Mouse (Mus musculus) myocyte (in vitro differentiated cells): ENCODE results near the gene Wnk4. TPM values are rescaled to one million over a fixed set of nuclear protein-coding genes. Genes with fewer than 3 reads are reported as not detected.

Experiments used
- H3K27me3 ChIP-seq: one replicate; pipeline ENCODE4 v1.6.1; 2011; ENCODE audit not compliant: control insufficient read depth, insufficient read depth, insufficient read length
- H3K36me3 ChIP-seq: one replicate; pipeline ENCODE4 v1.6.1; 2011; ENCODE audit not compliant: control insufficient read depth, insufficient read depth
- H3K4me2 ChIP-seq: one replicate; pipeline ENCODE4 v1.6.1; 2011; ENCODE audit warnings: low read depth, control low read depth
- H3K4me3 ChIP-seq: one replicate; pipeline ENCODE4 v1.5.1; 2011; ENCODE audit warnings: mild to moderate bottlenecking, control low read depth, moderate library complexity
- H3K79me2 ChIP-seq: one replicate; pipeline ENCODE4 v1.6.1; 2011; ENCODE audit not compliant: control insufficient read depth, insufficient read depth
- H3ac ChIP-seq: one replicate; pipeline ENCODE4 v1.6.1; 2011; ENCODE audit not compliant: control insufficient read depth, insufficient read length
- CEBPB ChIP-seq: IDR thresholded peaks from 2 replicates; pipeline ENCODE4 v1.6.1; 2011; ENCODE audit warnings: mild to moderate bottlenecking, moderate library complexity; ENCODE audit not compliant: poor library complexity, insufficient read depth, severe bottlenecking
- E2F4 ChIP-seq: IDR thresholded peaks from one replicate; pipeline ENCODE4 v1.6.1; 2011; ENCODE audit warnings: mild to moderate bottlenecking, control low read depth, moderate library complexity; ENCODE audit not compliant: insufficient read depth
- MAX ChIP-seq: IDR thresholded peaks from one replicate; pipeline ENCODE4 v1.6.1; 2011; ENCODE audit warnings: low read depth, mild to moderate bottlenecking, control low read depth
- MYOD1 ChIP-seq, 3 experiments: IDR thresholded peaks; one replicate each; pipeline ENCODE4 v1.6.1; 2011; ENCODE audit warnings: control low read depth in 2 of 3, low read depth in 2 of 3, mild to moderate bottlenecking in 2 of 3, moderate library complexity in 1 of 3; ENCODE audit not compliant: insufficient read length in 2 of 3, control insufficient read depth in 1 of 3
- MYOG ChIP-seq, 3 experiments: IDR thresholded peaks; one replicate each; pipeline ENCODE4 v1.6.1; 2011; ENCODE audit warnings: control low read depth in 2 of 3, low read depth in 2 of 3, mild to moderate bottlenecking in 2 of 3; ENCODE audit not compliant: insufficient read length in 2 of 3, control insufficient read depth in 1 of 3, insufficient read depth in 1 of 3
- POLR2A ChIP-seq: IDR thresholded peaks from one replicate; pipeline ENCODE4 v1.6.1; 2011; ENCODE audit warnings: low read depth, mild to moderate bottlenecking, control low read depth, moderate library complexity; ENCODE audit not compliant: insufficient read length
- POLR2AphosphoS2 ChIP-seq: IDR thresholded peaks from one replicate; pipeline ENCODE4 v1.6.1; 2011; ENCODE audit warnings: low read depth, control low read depth; ENCODE audit not compliant: insufficient read length
- REST ChIP-seq: IDR thresholded peaks from one replicate; pipeline ENCODE4 v1.6.1; 2011; ENCODE audit warnings: mild to moderate bottlenecking, control low read depth, moderate library complexity; ENCODE audit not compliant: insufficient read depth, insufficient read length
- SRF ChIP-seq: IDR thresholded peaks from one replicate; pipeline ENCODE4 v1.6.1; 2011; ENCODE audit warnings: low read depth; ENCODE audit not compliant: control insufficient read depth, insufficient read length
- TCF12 ChIP-seq: IDR thresholded peaks from one replicate; pipeline ENCODE4 v1.6.1; 2011; ENCODE audit warnings: mild to moderate bottlenecking, control low read depth; ENCODE audit not compliant: poor library complexity, insufficient read depth, severe bottlenecking
- TCF3 ChIP-seq: IDR thresholded peaks from one replicate; pipeline ENCODE4 v1.6.1; 2011; ENCODE audit warnings: low read depth, control low read depth; ENCODE audit not compliant: insufficient read length
- USF1 ChIP-seq: IDR thresholded peaks from one replicate; pipeline ENCODE4 v1.6.1; 2011; ENCODE audit warnings: low read depth, mild to moderate bottlenecking, control low read depth, moderate library complexity
- polyA plus RNA-seq: library from polyadenylated mRNA; unstranded; fragments of >200 nt; fragmentation: generic; extraction: Trizol; gene quantifications from one replicate; pipeline ENCODE4 v1.2.1, GENCODE M21; 2012; ENCODE audit warnings: missing spikeins

Wnk4 gene
- polyA plus RNA-seq, 1 experiment: 0.19 TPM

- Histone ChIP-seq H3K79me2 (no peaks in the 10 kb centered on the region), H3ac (no peak overlapping the region), H3K36me3 (no peaks in the 10 kb centered on the region), H3K27me3 (no peaks in the 10 kb centered on the region), H3K4me2 (peak overlapping the region; percentile 55), H3K4me3 (no peak overlapping the region)
- TF ChIP-seq SRF (no peak), POLR2AphosphoS2 (no peak), POLR2A (no peak), MYOD1 (IDR thresholded peaks at IDR 0.05; ENCODE audit: control insufficient read depth in 1 of 3, insufficient read length in 2 of 3, low read depth in 2 of 3) (no peak), CEBPB (no peak), REST (no peak), E2F4 (no peak), MAX (no peak), USF1 (no peak), MYOG (IDR thresholded peaks at IDR 0.05; ENCODE audit: control insufficient read depth in 1 of 3, insufficient read depth in 1 of 3, insufficient read length in 2 of 3, low read depth in 2 of 3) (no peak), TCF3 (no peak), TCF12 (no peak)
These were observed 30.3 kb upstream of the Wnk4 start for GRCm38 (mm10) chr11:101230061-101230511.

GRCm38 (mm10) chr11:101230526-101230925 is 29.8 kb upstream of the Wnk4 start:
- TF ChIP-seq REST: no peak
- H3K27me3 ChIP-seq: no peaks in the 10 kb centered on the region
- no peak overlapping the region for H3K4me3 ChIP-seq
- H3K79me2 ChIP-seq: no peaks in the 10 kb centered on the region
- no peak overlapping the region for H3ac ChIP-seq
- H3K4me2 ChIP-seq: peak overlapping the region; percentile 55
- no peaks in the 10 kb centered on the region for H3K36me3 ChIP-seq

- H3K27me3 ChIP-seq: no peaks in the 10 kb centered on the region
- H3K79me2 ChIP-seq: no peaks in the 10 kb centered on the region
- no peak for TF ChIP-seq MYOG (IDR thresholded peaks at IDR 0.05; ENCODE audit: control insufficient read depth in 1 of 3, insufficient read depth in 1 of 3, insufficient read length in 2 of 3, low read depth in 2 of 3)
- TF ChIP-seq SRF: no peak
- no peak for TF ChIP-seq TCF3
- no peak for TF ChIP-seq POLR2A
- TF ChIP-seq MYOD1 (IDR thresholded peaks at IDR 0.05; ENCODE audit: control insufficient read depth in 1 of 3, insufficient read length in 2 of 3, low read depth in 2 of 3): no peak
- TF ChIP-seq USF1: no peak
- no peak for TF ChIP-seq E2F4
- TF ChIP-seq CEBPB: no peak
- H3K4me3 ChIP-seq: no peak overlapping the region
- H3ac ChIP-seq: no peak overlapping the region
- H3K36me3 ChIP-seq: no peaks in the 10 kb centered on the region
- H3K4me2 ChIP-seq: peak overlapping the region; percentile 55
These were observed 29.1 kb upstream of the Wnk4 start for GRCm38 (mm10) chr11:101230991-101231871.

- TF ChIP-seq TCF3 (no peak), CEBPB (no peak), POLR2A (no peak), POLR2AphosphoS2 (no peak), USF1 (no peak), MYOD1 (IDR thresholded peaks at IDR 0.05; ENCODE audit: control insufficient read depth in 1 of 3, insufficient read length in 2 of 3, low read depth in 2 of 3) (no peak), SRF (no peak), MAX (no peak), TCF12 (no peak), REST (no peak), E2F4 (no peak), MYOG (IDR thresholded peaks at IDR 0.05; ENCODE audit: control insufficient read depth in 1 of 3, insufficient read depth in 1 of 3, insufficient read length in 2 of 3, low read depth in 2 of 3) (no peak)
- Histone ChIP-seq H3K4me3 (no peak overlapping the region), H3K79me2 (no peaks in the 10 kb centered on the region), H3ac (no peak overlapping the region), H3K36me3 (no peaks in the 10 kb centered on the region), H3K4me2 (peak overlapping the region; percentile 55), H3K27me3 (no peaks in the 10 kb centered on the region)
These were observed 28.1 kb upstream of the Wnk4 start for GRCm38 (mm10) chr11:101232010-101232839.
